Mouse (Mus musculus): ENCODE measurements at regions not wholly inside any gene's neighbourhood (a gene's known extent, or its start where the extent isn't known, plus 50 kb on each side); places are given as distances from the start of the nearest gene placed in this dataset.

DNA sequence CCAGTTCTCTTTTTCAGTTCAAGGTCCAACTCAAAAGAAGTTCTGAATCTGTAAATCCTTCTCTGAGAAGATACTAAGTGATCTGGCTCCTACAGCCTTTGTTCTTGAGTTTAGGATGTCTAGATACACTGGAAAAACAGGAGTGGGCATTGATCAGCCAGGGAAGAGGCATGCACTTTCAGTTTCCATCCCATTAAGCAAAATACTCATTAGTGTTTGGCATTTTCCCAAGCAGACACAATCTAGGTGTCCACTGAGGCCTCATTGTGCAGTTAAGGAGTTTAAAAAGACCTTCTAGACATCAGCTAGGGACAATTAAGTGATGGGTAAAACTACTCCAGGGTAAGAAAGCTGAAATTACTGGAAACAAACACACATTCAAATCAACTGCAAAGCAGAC, 74.3 kb upstream of the Zfp770 start:
- TF ChIP-seq CTCF (IDR thresholded peaks at IDR 0.05; ENCODE audit: low read depth, low read length) (no peak), POLR2A (IDR thresholded peaks at IDR 0.05; ENCODE audit: extremely low read depth, insufficient read depth, low read length) (no peak)

Measured in liver, adult 2 months (tissue).